ENCODE assay signal across 26 mouse cellular contexts in the genomic region with DNA sequence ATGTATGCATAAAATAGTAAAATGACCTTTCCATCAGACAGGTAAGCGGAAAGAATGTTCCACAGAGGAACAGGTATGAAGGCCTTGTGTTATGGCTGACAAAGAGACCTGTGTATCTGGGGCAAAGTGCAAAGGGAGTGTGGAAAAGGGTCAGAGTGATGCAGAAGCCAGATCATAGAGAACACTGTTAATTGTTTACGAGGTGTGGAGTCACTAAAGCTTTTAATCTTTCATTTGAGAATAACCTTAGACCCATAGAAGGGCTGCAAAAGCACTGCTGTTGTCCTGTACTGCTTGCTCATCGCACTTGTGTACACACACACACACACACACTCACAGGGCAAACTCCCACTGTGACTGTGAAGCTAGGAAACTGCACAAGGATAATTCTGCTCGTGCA.
A peak's percentile ranks its signal among the peaks of the same experiment; 100 is the strongest.
DNase-seq lines count a peak whose midpoint lies in the region; ATAC-seq and TF ChIP-seq lines count a peak whose summit lies in the region.
"Had no signal": no experiment of that assay in that cellular context is flagged by ENCODE, and none has a peak within 500 bp of the region (broad histone marks: within the 10 kb centered on the region; RNA-seq: fewer than 3 reads in every experiment).

No protein-coding gene starts in this region.

- H3K4me1 ChIP-seq in midbrain, embryonic 11.5 days (ENCODE audit: control insufficient read depth, insufficient read depth, low read length), result no peaks in the 10 kb centered on the region
- H3K4me1 ChIP-seq in midbrain, postnatal 0 days (ENCODE audit: insufficient read depth, low read length), result no peaks in the 10 kb centered on the region
- H3K4me1 ChIP-seq: hindbrain, embryonic 10.5 days had no signal

- peak; percentile 59 for DNase-seq in midbrain, embryonic 11.5 days (ENCODE audit: low spot score, missing footprints)
- DNase-seq in midbrain, postnatal 0 days (ENCODE audit: low spot score), result no peak
- DNase-seq in kidney, adult 9 months, result peak; percentile 86
- DNase-seq in kidney, postnatal 36 days, result peak; percentile 45 to 75
- DNase-seq in ovary, postnatal 14 days (ENCODE audit: low spot score), result no peak
- DNase-seq in right cerebral cortex, postnatal 25 days, result no peak
- DNase-seq in gastrocnemius, postnatal 36 days, result no peak
- DNase-seq: adrenal gland, adult 2 months; cerebellum, adult 11-12 months; cerebellum, postnatal 10 days; gastrocnemius, postnatal 14 days; heart, adult 18-20 months; heart, postnatal 10 days; layer of hippocampus, adult 9-11 months; left cerebral cortex, postnatal 4 days; lung, embryonic 14.5 days; midbrain, embryonic 14.5 days; right cerebral cortex, adult 18-20 months; thymus, postnatal 14 days had no signal

- H3K27me3 ChIP-seq in midbrain, embryonic 11.5 days (ENCODE audit: control insufficient read depth, insufficient read depth, low read length), result no peaks in the 10 kb centered on the region
- no peaks in the 10 kb centered on the region for H3K27me3 ChIP-seq in midbrain, postnatal 0 days (ENCODE audit: insufficient read depth, low read length)
- H3K27me3 ChIP-seq: heart, embryonic 12.5 days; limb, embryonic 15.5 days; neural tube, embryonic 12.5 days had no signal

- no peak overlapping the region for H3K4me3 ChIP-seq in midbrain, embryonic 11.5 days (ENCODE audit: low read depth, low read length)
- H3K4me3 ChIP-seq in midbrain, postnatal 0 days (ENCODE audit: low read depth, low read length), result no peak overlapping the region
- H3K4me3 ChIP-seq: embryonic facial prominence, embryonic 10.5 days; heart, embryonic 12.5 days; hindbrain, embryonic 10.5 days; limb, embryonic 15.5 days; neural tube, embryonic 12.5 days had no signal

- no peak overlapping the region for H3K9ac ChIP-seq in midbrain, embryonic 11.5 days (ENCODE audit: low read length)
- H3K9ac ChIP-seq in midbrain, postnatal 0 days (replicated peaks; ENCODE audit: low read length, poor library complexity, severe bottlenecking), result no peak overlapping the region
- H3K9ac ChIP-seq: heart, embryonic 12.5 days; limb, embryonic 15.5 days; lung, embryonic 14.5 days; neural tube, embryonic 12.5 days had no signal

- H3K4me2 ChIP-seq in midbrain, embryonic 11.5 days, result no peak overlapping the region
- H3K4me2 ChIP-seq in midbrain, postnatal 0 days (ENCODE audit: low read depth, low read length, poor library complexity, severe bottlenecking), result no peak overlapping the region
- H3K4me2 ChIP-seq: heart, embryonic 12.5 days; limb, embryonic 15.5 days; lung, embryonic 14.5 days; neural tube, embryonic 12.5 days had no signal

- TF ChIP-seq CTCF in midbrain, postnatal 0 days (IDR thresholded peaks at IDR 0.05), result no peak

- no peak overlapping the region for H3K27ac ChIP-seq in midbrain, embryonic 11.5 days (ENCODE audit: low read depth, low read length)
- H3K27ac ChIP-seq in midbrain, postnatal 0 days (ENCODE audit: low read depth, low read length), result no peak overlapping the region
- H3K27ac ChIP-seq: embryonic facial prominence, embryonic 10.5 days; hindbrain, embryonic 10.5 days; hindbrain, postnatal 0 days; limb, embryonic 15.5 days; neural tube, embryonic 12.5 days had no signal

- intact Hi-C loops in gastrocnemius, postnatal 36 days (cut with DNase I), result no loop called here

- ATAC-seq in midbrain, embryonic 11.5 days (ENCODE audit: low FRiP score), result no peak
- no peak for ATAC-seq in midbrain, postnatal 0 days (ENCODE audit: low FRiP score)
- ATAC-seq: forebrain, embryonic 16.5 days; hindbrain, postnatal 0 days had no signal

- WGBS in midbrain, embryonic 11.5 days, result 93% methylated on average over 4 of the region's 4 CpGs
- 93% methylated on average over 4 of the region's 4 CpGs for WGBS in midbrain, postnatal 0 days

- H3K9me3 ChIP-seq in midbrain, embryonic 11.5 days (ENCODE audit: control insufficient read depth, low read length), result no peaks in the 10 kb centered on the region
- H3K9me3 ChIP-seq in midbrain, postnatal 0 days (ENCODE audit: low read length), result no peaks in the 10 kb centered on the region
- H3K9me3 ChIP-seq: embryonic facial prominence, embryonic 10.5 days; hindbrain, embryonic 10.5 days; limb, embryonic 15.5 days; neural tube, embryonic 12.5 days had no signal

- no peaks in the 10 kb centered on the region for H3K36me3 ChIP-seq in midbrain, embryonic 11.5 days (ENCODE audit: control insufficient read depth, insufficient read depth, low read length)
- H3K36me3 ChIP-seq in midbrain, postnatal 0 days (ENCODE audit: insufficient read depth, low read length), result peaks cover 21% of the 10 kb centered on the region

Comparison
In these comparisons a context has a peak if more than half of its experiments do, and no peak if none do; other contexts are left out.
1. DNase-seq: peak in midbrain, embryonic 11.5 days (single experiment), kidney, adult 9 months (single experiment) and kidney, postnatal 36 days (2 of 2); none in midbrain, postnatal 0 days (single experiment), ovary, postnatal 14 days (single experiment), right cerebral cortex, postnatal 25 days (single experiment) and gastrocnemius, postnatal 36 days (0 of 2).